Mouse (Mus musculus) CH12.LX (cell line): ENCODE measurements at regions not wholly inside any gene's neighbourhood (a gene's known extent, or its start where the extent isn't known, plus 50 kb on each side); places are given as distances from the start of the nearest gene placed in this dataset.

Source experiments
- DNase-seq: peaks from one replicate; pipeline ENCODE4 v3.0.0-alpha.2; 2013; ENCODE audit errors: extremely low read depth
- H3K27ac ChIP-seq: 2 replicates; pipeline ENCODE4 v1.5.1; 2012; ENCODE audit warnings: low read depth, mild to moderate bottlenecking, control low read depth, moderate library complexity; ENCODE audit not compliant: insufficient read depth
- H3K27me3 ChIP-seq: replicated peaks from 2 replicates; pipeline ENCODE3; 2012; ENCODE audit warnings: inconsistent platforms
- H3K36me3 ChIP-seq, 2 experiments: replicated peaks in 1 of 2; 2 replicates each; pipeline versions ENCODE3 to v1.6.1; 2012; ENCODE audit warnings: inconsistent platforms in 1 of 2, low read length in 1 of 2, mild to moderate bottlenecking in 1 of 2, mixed read lengths in 1 of 2, moderate library complexity in 1 of 2; ENCODE audit not compliant: control insufficient read depth in 1 of 2, insufficient read depth in 1 of 2
- H3K4me1 ChIP-seq, 2 experiments: 2 replicates each; pipeline ENCODE4 v1.6.1; 2012; ENCODE audit warnings: inconsistent platforms in 1 of 2, moderate library complexity in 1 of 2; ENCODE audit not compliant: insufficient read depth in 2 of 2, control insufficient read depth in 1 of 2
- H3K4me2 ChIP-seq: 2 replicates; pipeline ENCODE4 v1.6.1; 2012; ENCODE audit warnings: low read depth, mild to moderate bottlenecking, control low read depth; ENCODE audit not compliant: poor library complexity, insufficient read depth, severe bottlenecking
- H3K4me3 ChIP-seq, 3 experiments: fragments of 150-350 bp in 1 of 3; sonication (generic) in 1 of 3; replicated peaks in 1 of 3; 2 replicates each; pipeline versions ENCODE3 to v1.5.1; 2011 to 2012; ENCODE audit warnings: low read depth in 2 of 3, low read length in 2 of 3, mild to moderate bottlenecking in 2 of 3, moderate library complexity in 2 of 3, control low read depth in 1 of 3, improper control_type of control experiment in 1 of 3, inconsistent platforms in 1 of 3, mixed read lengths in 1 of 3; ENCODE audit not compliant: poor library complexity in 1 of 3
- H3K79me2 ChIP-seq: replicated peaks from 2 replicates; pipeline ENCODE4 v1.6.1; 2012; ENCODE audit warnings: mild to moderate bottlenecking, moderate library complexity; ENCODE audit not compliant: control insufficient read depth, poor library complexity, insufficient read depth, severe bottlenecking; ENCODE audit errors: extremely low read depth
- H3K9ac ChIP-seq: 2 replicates; pipeline ENCODE4 v1.6.1; 2012; ENCODE audit warnings: low read depth, mild to moderate bottlenecking, control low read depth, moderate library complexity; ENCODE audit not compliant: insufficient read depth
- H3K9me3 ChIP-seq: replicated peaks from 2 replicates; pipeline ENCODE3; 2012; ENCODE audit warnings: low read length, inconsistent platforms, mixed read lengths
- CHD1 ChIP-seq: IDR thresholded peaks from 2 replicates; pipeline ENCODE4 v1.6.1; 2012; ENCODE audit warnings: low read depth, low read length, improper control_type of control experiment, inconsistent platforms
- CHD2 ChIP-seq: IDR thresholded peaks from 2 replicates; pipeline ENCODE4 v1.6.1; 2011; ENCODE audit warnings: low read length, improper control_type of control experiment
- CTCF ChIP-seq, 2 experiments: IDR thresholded peaks in 1 of 2; conservative IDR thresholded peaks in 1 of 2; 2 replicates each; pipeline ENCODE4 v1.5.1; 2011 to 2012; ENCODE audit warnings: low read depth in 2 of 2, low read length in 2 of 2, improper control_type of control experiment in 1 of 2, inconsistent platforms in 1 of 2, mild to moderate bottlenecking in 1 of 2, moderate library complexity in 1 of 2
- ELF1 ChIP-seq: IDR thresholded peaks from 2 replicates; pipeline ENCODE4 v1.6.1; 2014; ENCODE audit warnings: low read depth, mild to moderate bottlenecking, inconsistent platforms, low read length, improper control_type of control experiment
- GABPA ChIP-seq: IDR thresholded peaks from 2 replicates; pipeline ENCODE4 v1.6.1; 2012; ENCODE audit warnings: low read depth, low read length, improper control_type of control experiment, inconsistent platforms; ENCODE audit not compliant: insufficient replicate concordance
- IRF4 ChIP-seq: IDR thresholded peaks from 2 replicates; pipeline ENCODE4 v1.6.1; 2014; ENCODE audit warnings: low read depth, mild to moderate bottlenecking, inconsistent platforms, low read length, improper control_type of control experiment
- JUN ChIP-seq: IDR thresholded peaks from 2 replicates; pipeline ENCODE4 v1.6.1; 2011; ENCODE audit warnings: low read depth, mild to moderate bottlenecking, low read length, improper control_type of control experiment, moderate library complexity; ENCODE audit not compliant: insufficient read depth
- JUND ChIP-seq: conservative IDR thresholded peaks from 2 replicates; pipeline ENCODE4 v1.6.1; 2011; ENCODE audit warnings: low read depth, low read length, improper control_type of control experiment
- KAT2A ChIP-seq: IDR thresholded peaks from 2 replicates; pipeline ENCODE4 v1.6.1; 2012; ENCODE audit warnings: low read length, improper control_type of control experiment, inconsistent platforms; ENCODE audit not compliant: insufficient replicate concordance
- MAX ChIP-seq: IDR thresholded peaks from 2 replicates; pipeline ENCODE4 v1.6.1; 2011; ENCODE audit warnings: low read length, improper control_type of control experiment
- MXI1 ChIP-seq: IDR thresholded peaks from 2 replicates; pipeline ENCODE4 v1.6.1; 2011; ENCODE audit warnings: mild to moderate bottlenecking, low read depth, low read length, improper control_type of control experiment
- MYC ChIP-seq: IDR thresholded peaks from 2 replicates; pipeline ENCODE4 v1.6.1; 2011; ENCODE audit warnings: low read depth, mild to moderate bottlenecking, improper control_type of control experiment, low read length
- NELFE ChIP-seq: IDR thresholded peaks from 2 replicates; pipeline ENCODE4 v1.6.1; 2011; ENCODE audit warnings: low read depth, low read length, improper control_type of control experiment
- POLR2A ChIP-seq: IDR thresholded peaks from 2 replicates; pipeline ENCODE4 v1.6.1; 2011; ENCODE audit warnings: low read depth, mild to moderate bottlenecking, improper control_type of control experiment, low read length
- RAD21 ChIP-seq: IDR thresholded peaks from 2 replicates; pipeline ENCODE4 v1.6.1; 2011; ENCODE audit warnings: low read depth, mild to moderate bottlenecking, low read length, improper control_type of control experiment, moderate library complexity
- SMC3 ChIP-seq: IDR thresholded peaks from 2 replicates; pipeline ENCODE4 v1.6.1; 2011; ENCODE audit warnings: low read depth, low read length, improper control_type of control experiment
- TBP ChIP-seq: conservative IDR thresholded peaks from 2 replicates; pipeline ENCODE4 v1.6.1; 2011; ENCODE audit warnings: low read depth, low read length, improper control_type of control experiment
- UBTF ChIP-seq: IDR thresholded peaks from 2 replicates; pipeline ENCODE4 v1.6.1; 2012; ENCODE audit warnings: low read depth, mild to moderate bottlenecking, inconsistent platforms, low read length, improper control_type of control experiment, moderate library complexity
- USF1 ChIP-seq: IDR thresholded peaks from 2 replicates; pipeline ENCODE4 v1.6.1; 2014; ENCODE audit warnings: low read depth, mild to moderate bottlenecking, inconsistent platforms, low read length, improper control_type of control experiment
- USF2 ChIP-seq: conservative IDR thresholded peaks from 2 replicates; pipeline ENCODE4 v1.6.1; 2011; ENCODE audit warnings: low read depth, low read length, improper control_type of control experiment
- ZC3H11A ChIP-seq: IDR thresholded peaks from 2 replicates; pipeline ENCODE4 v1.6.1; 2012; ENCODE audit warnings: low read depth, mild to moderate bottlenecking, inconsistent platforms, low read length, improper control_type of control experiment
- ZKSCAN1 ChIP-seq: IDR thresholded peaks from 2 replicates; pipeline ENCODE4 v1.6.1; 2012; ENCODE audit warnings: low read depth, inconsistent platforms, low read length, improper control_type of control experiment, borderline replicate concordance
- ZNF384 ChIP-seq: IDR thresholded peaks from 2 replicates; pipeline ENCODE4 v1.6.1; 2012; ENCODE audit warnings: low read depth, low read length, improper control_type of control experiment, inconsistent platforms
- dilution Hi-C: fragments of 300-500 bp; cut with MboI; formaldehyde crosslinking; loops from 2 replicates; pipeline ENCODE4 v1.14.3; 2020; ENCODE audit warnings: low sequenced_read_pairs; ENCODE audit not compliant: extremely low pct_unique_long_range_greater_than_20kb, extremely low pct_ligation_motif_present
- in situ Hi-C: fragments of 300-500 bp; cut with MboI; formaldehyde crosslinking; loops from 3 replicates; pipeline ENCODE4 v1.14.3; 2019; ENCODE audit warnings: low sequenced_read_pairs, low pct_ligation_motif_present, low pct_unique_long_range_greater_than_20kb, mixed read lengths

- in situ Hi-C loops: no loop called here
- DNase-seq: no peak
- dilution Hi-C loops: no loop called here
- Histone ChIP-seq H3K27ac (no peak overlapping the region), H3K79me2 (no peaks in the 10 kb centered on the region), H3K9ac (no peak overlapping the region), H3K36me3 (no peaks in the 10 kb centered on the region), H3K9me3 (no peaks in the 10 kb centered on the region), H3K27me3 (no peaks in the 10 kb centered on the region), H3K4me3 (no peak overlapping the region), H3K4me2 (no peak overlapping the region), H3K4me1 (no peaks in the 10 kb centered on the region)
- TF ChIP-seq IRF4 (no peak), JUN (no peak), POLR2A (no peak), NELFE (no peak), USF1 (no peak), GABPA (no peak), CHD1 (no peak), UBTF (no peak), SMC3 (no peak), USF2 (no peak), MYC (no peak), KAT2A (no peak)
Measured at GRCm38 (mm10) chrX:143039878-143040277, 59.5 kb upstream of the Rtl9 start.

- H3K36me3 ChIP-seq: no peaks in the 10 kb centered on the region
- in situ Hi-C loops: no loop called here
- H3K9me3 ChIP-seq: no peaks in the 10 kb centered on the region
Measured at GRCm38 (mm10) chrX:143044296-143044695, 55.1 kb upstream of the Rtl9 start.

More at GRCm38 (mm10) chrX:143044296-143044695, 55.1 kb upstream of the Rtl9 start:
- H3K79me2 ChIP-seq: no peaks in the 10 kb centered on the region
- no peak overlapping the region for H3K9ac ChIP-seq
- dilution Hi-C loops: no loop called here
- H3K4me3 ChIP-seq: no peak overlapping the region
- no peak overlapping the region for H3K4me2 ChIP-seq
- no peaks in the 10 kb centered on the region for H3K4me1 ChIP-seq
- no peak for DNase-seq
- H3K27ac ChIP-seq: no peak overlapping the region
- TF ChIP-seq ZKSCAN1 (no peak), GABPA (no peak), KAT2A (no peak), ELF1 (no peak), TBP (no peak), USF1 (no peak), ZNF384 (no peak), ZC3H11A (no peak), SMC3 (no peak), MAX (no peak), CHD2 (no peak), IRF4 (no peak), CTCF (conservative IDR thresholded peaks at IDR 0.05 in 1 of 2, IDR thresholded peaks at IDR 0.05 in 1 of 2; ENCODE audit: low read depth in 2 of 2, low read length in 2 of 2) (no peak), POLR2A (no peak), JUND (no peak), MXI1 (no peak), RAD21 (no peak)
- no peaks in the 10 kb centered on the region for H3K27me3 ChIP-seq
